Mouse (Mus musculus): Measurements from ENCODE around the gene Emx2. TPM values are rescaled to one million over a fixed set of nuclear protein-coding genes. Genes with fewer than 3 reads are reported as not detected.

Emx2 gene
- polyA plus RNA-seq, 1 experiment from 2014 or later, result 1.1 TPM

DNA sequence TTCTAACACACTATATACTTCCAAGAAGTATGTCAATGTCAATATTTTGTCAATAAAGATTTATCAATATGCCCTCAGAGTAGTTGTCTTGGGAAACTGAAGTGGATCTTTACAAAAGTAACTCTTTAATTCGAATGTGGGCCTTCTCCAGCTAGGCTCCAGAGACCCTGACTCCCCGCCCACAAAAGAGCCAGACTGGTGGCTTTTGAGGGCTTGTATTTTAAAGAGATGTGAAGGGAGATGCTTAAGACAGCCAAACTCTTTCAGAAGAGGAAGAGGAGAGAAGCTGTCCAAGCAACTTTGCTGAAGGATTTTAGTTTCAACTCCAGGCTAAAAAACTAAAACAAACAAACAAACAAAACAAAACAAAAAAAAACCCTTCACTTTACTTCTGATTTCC, 7.1 kb downstream of the Emx2 start:
- Histone ChIP-seq H3K4me1 (replicated peaks) (peaks cover 26% of the 10 kb centered on the region), H3K9ac (no peak overlapping the region), H3K4me3 (no peak overlapping the region), H3K27ac (no peak overlapping the region), H3K4me2 (no peak overlapping the region), H3K27me3 (peaks cover 97% of the 10 kb centered on the region), H3K36me3 (no peaks in the 10 kb centered on the region), H3K9me3 (no peaks in the 10 kb centered on the region)
- ATAC-seq (ENCODE audit: low FRiP score), result no peak
- 4% methylated on average over 2 of the region's 2 CpGs for WGBS

DNA sequence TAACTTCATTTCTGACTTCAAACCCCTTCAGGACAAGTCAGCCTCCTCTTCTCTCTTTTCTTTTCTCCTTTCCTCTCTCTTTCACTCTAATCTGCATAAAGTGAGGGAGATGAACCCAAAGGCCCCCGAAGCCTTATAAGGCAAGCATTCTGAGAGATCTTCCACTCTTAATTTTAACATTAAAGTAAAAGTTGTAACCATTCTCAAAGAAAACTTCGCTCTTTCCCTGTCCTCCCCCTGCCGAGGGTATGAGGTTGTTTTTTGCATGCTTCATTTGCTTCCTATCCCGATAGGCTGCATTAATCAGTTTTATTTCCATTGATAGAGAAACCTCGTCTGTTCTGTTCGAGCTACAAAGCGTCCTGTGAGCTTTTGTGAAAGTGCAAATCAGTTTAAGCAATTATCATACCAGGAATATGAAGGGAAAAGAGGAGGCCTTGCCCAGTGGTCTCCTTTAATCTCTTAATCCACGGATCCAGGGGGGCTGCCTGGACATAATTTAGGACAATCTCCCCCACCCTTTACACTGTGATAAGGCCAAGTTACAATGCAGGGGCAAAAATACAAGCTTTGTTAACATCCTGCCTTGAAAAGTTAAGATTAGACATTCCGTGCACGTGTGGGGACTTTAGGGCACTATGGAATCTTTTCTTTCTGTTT, 7.7 kb downstream of the Emx2 start:
- Histone ChIP-seq H3K9ac (no peak overlapping the region), H3K4me1 (replicated peaks) (peaks cover 28% of the 10 kb centered on the region), H3K9me3 (no peaks in the 10 kb centered on the region), H3K27me3 (peaks cover 100% of the 10 kb centered on the region), H3K4me3 (no peak overlapping the region), H3K27ac (no peak overlapping the region), H3K36me3 (no peaks in the 10 kb centered on the region), H3K4me2 (no peak overlapping the region)
- ATAC-seq (ENCODE audit: low FRiP score), result no peak
- WGBS, result 1% methylated on average over 10 of the region's 10 CpGs

- H3K4me1 ChIP-seq (replicated peaks), result peaks cover 34% of the 10 kb centered on the region
Measured at GRCm38 (mm10) chr19:59466417-59466937, 8.3 kb downstream of the Emx2 start.

DNA sequence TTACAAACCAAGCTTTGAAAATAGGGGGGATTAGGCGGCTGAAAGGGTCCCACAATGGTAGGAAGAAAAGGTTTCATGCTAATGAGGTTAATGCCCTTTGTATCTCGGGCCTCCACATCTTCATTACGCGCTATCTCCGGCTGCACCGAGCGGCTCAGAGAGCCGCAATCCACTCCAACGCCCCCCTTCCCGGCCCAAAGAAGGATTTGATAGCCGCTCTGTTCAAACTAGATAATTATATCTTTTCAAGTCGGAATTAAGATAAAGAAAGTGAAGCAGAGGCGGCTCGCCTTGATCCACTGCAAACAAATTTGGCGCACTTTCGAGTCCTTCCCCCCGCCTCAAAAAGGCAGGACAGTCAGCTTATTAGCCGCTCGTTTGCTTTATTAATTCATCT, 8.8 kb downstream of the Emx2 start:
- H3K9me3 ChIP-seq, result no peaks in the 10 kb centered on the region
- WGBS, result 2% methylated on average over 19 of the region's 19 CpGs
- H3K4me3 ChIP-seq, result no peak overlapping the region
- H3K27ac ChIP-seq, result no peak overlapping the region
- no peak overlapping the region for H3K9ac ChIP-seq
- no peak for ATAC-seq (ENCODE audit: low FRiP score)
- peaks cover 100% of the 10 kb centered on the region for H3K27me3 ChIP-seq
- H3K4me2 ChIP-seq, result no peak overlapping the region
- no peaks in the 10 kb centered on the region for H3K36me3 ChIP-seq
- H3K4me1 ChIP-seq (replicated peaks), result peaks cover 37% of the 10 kb centered on the region

More at GRCm38 (mm10) chr19:59466417-59466937, 8.3 kb downstream of the Emx2 start:
- Histone ChIP-seq H3K4me2 (no peak overlapping the region), H3K9ac (no peak overlapping the region), H3K27me3 (peaks cover 100% of the 10 kb centered on the region), H3K36me3 (no peaks in the 10 kb centered on the region), H3K9me3 (no peaks in the 10 kb centered on the region), H3K4me3 (no peak overlapping the region), H3K27ac (no peak overlapping the region)
- 1% methylated on average over 6 of the region's 6 CpGs for WGBS
- ATAC-seq (ENCODE audit: low FRiP score), result no peak

GRCm38 (mm10) chr19:59467413-59468064, 9.4 kb downstream of the Emx2 start:
- ATAC-seq (ENCODE audit: low FRiP score), result no peak
- Histone ChIP-seq H3K4me2 (no peak overlapping the region), H3K36me3 (no peaks in the 10 kb centered on the region), H3K4me1 (replicated peaks) (peaks cover 37% of the 10 kb centered on the region), H3K4me3 (no peak overlapping the region), H3K27me3 (peaks cover 100% of the 10 kb centered on the region), H3K9ac (no peak overlapping the region), H3K27ac (no peak overlapping the region), H3K9me3 (no peaks in the 10 kb centered on the region)
- WGBS, result 2% methylated on average over 23 of the region's 23 CpGs

- no peak for ATAC-seq (ENCODE audit: low FRiP score)
Measured at GRCm38 (mm10) chr19:59468065-59468810, 10.1 kb downstream of the Emx2 start.

DNA sequence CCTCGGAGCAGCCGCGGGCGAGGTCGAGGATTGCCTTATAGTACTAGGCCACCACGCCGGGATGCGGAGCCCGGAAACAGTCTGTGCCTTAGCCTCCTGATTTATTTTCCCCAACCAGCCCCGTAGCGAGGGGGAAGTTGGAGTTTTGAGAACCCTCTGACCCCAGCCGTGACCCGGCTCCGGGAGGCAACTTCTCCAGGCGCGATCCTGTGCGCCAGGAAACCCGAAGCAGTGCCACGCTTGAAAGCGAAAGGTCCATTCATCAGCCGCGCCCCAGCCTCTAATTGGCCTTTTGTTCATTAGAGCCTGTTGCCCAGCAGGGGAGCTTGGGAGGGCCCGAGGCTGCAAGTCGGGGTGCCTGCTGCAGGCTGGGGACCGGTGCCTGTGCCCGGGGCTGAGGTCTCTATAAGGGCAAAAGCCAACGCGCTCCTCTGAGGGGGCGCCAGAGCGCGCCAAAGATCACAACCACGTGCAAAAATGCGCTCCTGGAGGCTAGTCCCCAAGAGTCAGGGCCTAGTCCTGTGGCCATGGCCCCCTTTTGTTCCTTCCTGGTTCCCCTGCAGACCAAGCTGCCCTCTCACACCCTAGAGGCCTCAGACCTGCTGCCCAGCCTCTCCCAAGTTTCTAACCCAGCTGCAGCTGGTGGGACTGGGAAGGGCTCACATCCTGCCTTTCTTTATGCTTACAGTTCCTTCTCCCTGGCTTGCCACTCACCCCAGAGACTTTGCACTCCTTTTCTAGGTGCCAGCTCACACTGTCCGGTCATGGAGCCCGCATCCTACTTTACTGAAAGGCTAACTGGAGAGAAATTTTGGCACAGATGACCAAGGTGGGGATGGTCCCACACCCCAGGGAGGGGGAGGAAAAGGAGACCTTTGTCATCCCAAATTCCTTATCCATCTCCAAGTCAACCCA, 11.1 kb downstream of the Emx2 start:
- Histone ChIP-seq H3K36me3 (no peaks in the 10 kb centered on the region), H3K4me2 (peak overlapping the region; percentile 45), H3K9me3 (no peaks in the 10 kb centered on the region), H3K9ac (no peak overlapping the region), H3K4me3 (peak overlapping the region; percentile 17), H3K27ac (no peak overlapping the region), H3K4me1 (replicated peaks) (peaks cover 37% of the 10 kb centered on the region), H3K27me3 (peaks cover 98% of the 10 kb centered on the region)
- WGBS, result under 1% methylated on average over 35 of the region's 35 CpGs
- peak; percentile 58 for ATAC-seq (ENCODE audit: low FRiP score)

More at GRCm38 (mm10) chr19:59468065-59468810, 10.1 kb downstream of the Emx2 start:
- Histone ChIP-seq H3K27me3 (peaks cover 100% of the 10 kb centered on the region), H3K9me3 (no peaks in the 10 kb centered on the region), H3K36me3 (no peaks in the 10 kb centered on the region), H3K27ac (no peak overlapping the region), H3K4me3 (no peak overlapping the region), H3K9ac (no peak overlapping the region), H3K4me2 (no peak overlapping the region), H3K4me1 (replicated peaks) (peaks cover 37% of the 10 kb centered on the region)
- 2% methylated on average over 27 of the region's 27 CpGs for WGBS

DNA sequence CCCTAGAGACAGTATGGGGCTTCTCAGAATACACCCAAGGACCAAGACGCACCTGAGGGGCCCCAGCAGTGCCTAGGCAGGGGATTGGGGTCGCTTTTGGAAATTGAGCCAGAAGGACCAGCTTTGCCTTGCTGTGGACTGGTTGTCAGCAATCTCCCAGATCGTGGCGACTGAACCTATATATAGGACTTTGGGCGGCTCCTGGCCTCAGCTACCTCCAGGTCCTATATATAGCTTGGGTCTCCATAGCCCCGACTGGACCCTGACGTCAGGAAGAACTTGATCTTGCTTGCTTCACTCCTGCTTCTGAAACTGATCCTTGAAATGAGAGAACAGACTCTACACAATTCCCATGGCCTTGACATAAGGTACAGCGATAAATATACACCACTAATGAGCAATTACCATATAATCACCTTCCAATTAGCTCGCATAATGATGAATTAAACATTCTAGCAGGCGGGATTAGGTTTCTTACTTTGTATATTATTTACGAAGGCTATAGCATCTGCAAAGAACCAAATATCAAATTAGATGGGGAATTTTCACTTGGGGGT, 12.0 kb downstream of the Emx2 start:
- Histone ChIP-seq H3K9ac (no peak overlapping the region), H3K9me3 (no peaks in the 10 kb centered on the region), H3K4me2 (no peak overlapping the region), H3K36me3 (no peaks in the 10 kb centered on the region), H3K27ac (no peak overlapping the region), H3K27me3 (peaks cover 96% of the 10 kb centered on the region), H3K4me1 (replicated peaks) (peaks cover 37% of the 10 kb centered on the region), H3K4me3 (no peak overlapping the region)
- WGBS, result 8% methylated on average over 11 of the region's 11 CpGs
- ATAC-seq (ENCODE audit: low FRiP score), result 0 out of 2 replicates have a peak, but pooled peaks have one; percentile 19

GRCm38 (mm10) chr19:59470913-59471312, 12.7 kb downstream of the Emx2 start:
- WGBS, result under 1% methylated on average over 13 of the region's 13 CpGs

GRCm38 (mm10) chr19:59472844-59473243, 14.7 kb downstream of the Emx2 start:
- Histone ChIP-seq H3K27me3 (peaks cover 81% of the 10 kb centered on the region), H3K27ac (no peak overlapping the region), H3K9ac (no peak overlapping the region), H3K4me2 (no peak overlapping the region), H3K4me1 (replicated peaks) (peaks cover 29% of the 10 kb centered on the region), H3K4me3 (no peak overlapping the region), H3K9me3 (no peaks in the 10 kb centered on the region), H3K36me3 (no peaks in the 10 kb centered on the region)
- ATAC-seq (ENCODE audit: low FRiP score), result no peak
- 86% methylated on average over 2 of the region's 2 CpGs for WGBS

More at GRCm38 (mm10) chr19:59470913-59471312, 12.7 kb downstream of the Emx2 start:
- peak overlapping the region; percentile 29 for H3K4me2 ChIP-seq
- 0 out of 2 replicates have a peak overlapping the region, but pooled peaks have one; percentile 24 for H3K9ac ChIP-seq
- H3K4me1 ChIP-seq (replicated peaks), result peaks cover 37% of the 10 kb centered on the region
- H3K9me3 ChIP-seq, result no peaks in the 10 kb centered on the region
- no peak for ATAC-seq (ENCODE audit: low FRiP score)
- H3K27ac ChIP-seq, result no peak overlapping the region
- no peaks in the 10 kb centered on the region for H3K36me3 ChIP-seq
- peak overlapping the region; percentile 8; the same call in 1 of the 2 replicates for H3K4me3 ChIP-seq
- peaks cover 92% of the 10 kb centered on the region for H3K27me3 ChIP-seq

DNA sequence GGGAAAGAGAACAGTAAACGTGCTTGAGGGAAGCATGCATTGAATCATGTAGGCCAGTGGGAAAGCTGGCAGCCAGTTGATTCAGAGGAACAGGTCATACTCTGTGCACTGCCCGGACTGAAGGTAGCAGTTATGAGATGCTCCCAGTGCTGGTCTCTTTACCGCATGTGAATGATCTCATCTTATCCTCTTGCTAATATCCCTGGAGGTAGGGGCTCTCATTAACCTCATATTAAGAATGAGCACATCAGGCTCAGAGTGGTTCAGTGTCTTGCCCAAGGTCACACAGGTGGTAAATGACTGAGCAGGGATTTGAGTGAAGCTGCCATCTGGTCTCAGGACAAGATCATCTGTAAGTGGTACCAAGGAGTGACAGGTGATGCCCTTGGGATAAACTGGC, 21.7 kb downstream of the Emx2 start:
- Histone ChIP-seq H3K4me1 (replicated peaks) (no peaks in the 10 kb centered on the region), H3K27me3 (peaks cover 14% of the 10 kb centered on the region), H3K36me3 (no peaks in the 10 kb centered on the region), H3K27ac (no peak overlapping the region), H3K9ac (no peak overlapping the region), H3K4me2 (no peak overlapping the region), H3K9me3 (no peaks in the 10 kb centered on the region), H3K4me3 (no peak overlapping the region)
- ATAC-seq (ENCODE audit: low FRiP score), result no peak
- 81% methylated on average over 3 of the region's 3 CpGs for whole genome bisulfite sequencing

Data from hindbrain, embryonic 13.5 days (tissue).